Mouse (Mus musculus) megakaryocyte, embryonic 14.5 days (primary cell): ENCODE results near the gene Plxdc2. TPM values are rescaled to one million over a fixed set of nuclear protein-coding genes. Genes with fewer than 3 reads are reported as not detected.

Source experiments
- H3K27me3 ChIP-seq: replicated peaks from 2 replicates; pipeline ENCODE3; 2012; ENCODE audit warnings: inconsistent platforms
- H3K36me3 ChIP-seq: replicated peaks from 2 replicates; pipeline ENCODE3; 2012; ENCODE audit warnings: low read length, inconsistent platforms, mixed read lengths
- H3K4me1 ChIP-seq: 2 replicates; pipeline ENCODE4 v1.6.1; 2012; ENCODE audit warnings: inconsistent platforms
- H3K4me3 ChIP-seq: replicated peaks from 2 replicates; pipeline ENCODE3; 2012; ENCODE audit warnings: moderate library complexity, mild to moderate bottlenecking, inconsistent platforms
- H3K9me3 ChIP-seq: 2 replicates; pipeline ENCODE4 v1.6.1; 2012; ENCODE audit warnings: inconsistent platforms
- FLI1 ChIP-seq: IDR thresholded peaks from 2 replicates; pipeline ENCODE4 v1.6.1; 2012; ENCODE audit warnings: low read length, inconsistent platforms, mixed read lengths
- GATA1 ChIP-seq: IDR thresholded peaks from 3 replicates; pipeline ENCODE4 v1.6.1; 2012; ENCODE audit warnings: mixed read lengths, low read length, inconsistent platforms, borderline replicate concordance
- polyA plus RNA-seq: library from polyadenylated mRNA; stranded (reverse); fragments of >175 nt; gene quantifications from 2 replicates; pipeline ENCODE4 v1.2.3, GENCODE M21; 2012; ENCODE audit warnings: low replicate concordance; ENCODE audit not compliant: insufficient read depth

Plxdc2 gene
- polyA plus RNA-seq, 1 experiment: 19.1 TPM

- TF ChIP-seq GATA1: no peak
- no peak for TF ChIP-seq FLI1
Measured at GRCm38 (mm10) chr2:16359341-16359928, 3.3 kb downstream of the Plxdc2 start.

GRCm38 (mm10) chr2:16364749-16365148 lies 8.6 kb downstream of the Plxdc2 start:
- TF ChIP-seq GATA1: no peak; the same call in 2 of the 3 replicates
- TF ChIP-seq FLI1: no peak
- no peaks in the 10 kb centered on the region for H3K27me3 ChIP-seq
- H3K4me3 ChIP-seq: no peak overlapping the region
- peaks cover 90% of the 10 kb centered on the region for H3K4me1 ChIP-seq
- no peaks in the 10 kb centered on the region for H3K36me3 ChIP-seq
- H3K9me3 ChIP-seq: no peaks in the 10 kb centered on the region

More at GRCm38 (mm10) chr2:16359341-16359928, 3.3 kb downstream of the Plxdc2 start:
- no peaks in the 10 kb centered on the region for H3K36me3 ChIP-seq
- H3K4me1 ChIP-seq: peaks cover 68% of the 10 kb centered on the region
- no peaks in the 10 kb centered on the region for H3K27me3 ChIP-seq
- no peak overlapping the region for H3K4me3 ChIP-seq
- no peaks in the 10 kb centered on the region for H3K9me3 ChIP-seq

GRCm38 (mm10) chr2:16365830-16366401 lies 9.8 kb downstream of the Plxdc2 start:
- H3K4me1 ChIP-seq: peaks cover 85% of the 10 kb centered on the region

GRCm38 (mm10) chr2:16370419-16370818 lies 14.3 kb downstream of the Plxdc2 start:
- no peaks in the 10 kb centered on the region for H3K27me3 ChIP-seq
- H3K9me3 ChIP-seq: no peaks in the 10 kb centered on the region
- TF ChIP-seq FLI1: no peak
- no peak for TF ChIP-seq GATA1
- no peaks in the 10 kb centered on the region for H3K36me3 ChIP-seq
- H3K4me1 ChIP-seq: peaks cover 70% of the 10 kb centered on the region
- H3K4me3 ChIP-seq: no peak overlapping the region

More at GRCm38 (mm10) chr2:16365830-16366401, 9.8 kb downstream of the Plxdc2 start:
- no peaks in the 10 kb centered on the region for H3K27me3 ChIP-seq
- TF ChIP-seq FLI1 (no peak), GATA1 (no peak)
- peak overlapping the region; percentile 82 for H3K4me3 ChIP-seq
- H3K9me3 ChIP-seq: no peaks in the 10 kb centered on the region
- no peaks in the 10 kb centered on the region for H3K36me3 ChIP-seq

GRCm38 (mm10) chr2:16374288-16374687 lies 18.2 kb downstream of the Plxdc2 start:
- H3K36me3 ChIP-seq: no peaks in the 10 kb centered on the region
- H3K9me3 ChIP-seq: no peaks in the 10 kb centered on the region
- no peak for TF ChIP-seq FLI1
- no peak for TF ChIP-seq GATA1

GRCm38 (mm10) chr2:16386206-16386605 lies 30.1 kb downstream of the Plxdc2 start:
- peaks cover 3% of the 10 kb centered on the region for H3K36me3 ChIP-seq
- TF ChIP-seq GATA1 (no peak), FLI1 (no peak)
- H3K4me1 ChIP-seq: peaks cover 49% of the 10 kb centered on the region
- no peak overlapping the region for H3K4me3 ChIP-seq
- no peaks in the 10 kb centered on the region for H3K27me3 ChIP-seq
- H3K9me3 ChIP-seq: no peaks in the 10 kb centered on the region

More at GRCm38 (mm10) chr2:16374288-16374687, 18.2 kb downstream of the Plxdc2 start:
- peak overlapping the region; percentile 65 for H3K4me3 ChIP-seq
- H3K4me1 ChIP-seq: peaks cover 36% of the 10 kb centered on the region
- H3K27me3 ChIP-seq: no peaks in the 10 kb centered on the region

- Histone ChIP-seq H3K4me1 (peaks cover 50% of the 10 kb centered on the region), H3K4me3 (no peak overlapping the region), H3K36me3 (peaks cover 3% of the 10 kb centered on the region), H3K27me3 (no peaks in the 10 kb centered on the region), H3K9me3 (no peaks in the 10 kb centered on the region)
- TF ChIP-seq FLI1 (no peak), GATA1 (no peak)
Measured at GRCm38 (mm10) chr2:16386692-16387091, 30.6 kb downstream of the Plxdc2 start.

GRCm38 (mm10) chr2:16387787-16388186 lies 31.7 kb downstream of the Plxdc2 start:
- TF ChIP-seq GATA1 (no peak), FLI1 (no peak)
- H3K4me1 ChIP-seq: peaks cover 50% of the 10 kb centered on the region

GRCm38 (mm10) chr2:16397501-16397900 lies 41.4 kb downstream of the Plxdc2 start:
- TF ChIP-seq FLI1 (no peak), GATA1 (no peak)
- Histone ChIP-seq H3K27me3 (no peaks in the 10 kb centered on the region), H3K9me3 (no peaks in the 10 kb centered on the region), H3K4me3 (no peak overlapping the region), H3K4me1 (peaks cover 6% of the 10 kb centered on the region), H3K36me3 (no peaks in the 10 kb centered on the region)

More at GRCm38 (mm10) chr2:16387787-16388186, 31.7 kb downstream of the Plxdc2 start:
- Histone ChIP-seq H3K4me3 (no peak overlapping the region), H3K27me3 (no peaks in the 10 kb centered on the region), H3K9me3 (no peaks in the 10 kb centered on the region), H3K36me3 (no peaks in the 10 kb centered on the region)

- peaks cover 11% of the 10 kb centered on the region for H3K4me1 ChIP-seq
Measured at GRCm38 (mm10) chr2:16398006-16398405, 41.9 kb downstream of the Plxdc2 start.

More at GRCm38 (mm10) chr2:16398006-16398405, 41.9 kb downstream of the Plxdc2 start:
- no peaks in the 10 kb centered on the region for H3K9me3 ChIP-seq
- no peak overlapping the region for H3K4me3 ChIP-seq
- no peak for TF ChIP-seq GATA1
- no peak for TF ChIP-seq FLI1
- H3K27me3 ChIP-seq: no peaks in the 10 kb centered on the region
- H3K36me3 ChIP-seq: no peaks in the 10 kb centered on the region
